Mouse (Mus musculus): Measurements from ENCODE around the gene Dnajb5. TPM values are rescaled to one million over a fixed set of nuclear protein-coding genes. Genes with fewer than 3 reads are reported as not detected.
A peak's percentile ranks its signal among the peaks of the same experiment; 100 is the strongest.

The Dnajb5 gene
- polyA plus RNA-seq, 1 experiment: 5.3 TPM

DNA sequence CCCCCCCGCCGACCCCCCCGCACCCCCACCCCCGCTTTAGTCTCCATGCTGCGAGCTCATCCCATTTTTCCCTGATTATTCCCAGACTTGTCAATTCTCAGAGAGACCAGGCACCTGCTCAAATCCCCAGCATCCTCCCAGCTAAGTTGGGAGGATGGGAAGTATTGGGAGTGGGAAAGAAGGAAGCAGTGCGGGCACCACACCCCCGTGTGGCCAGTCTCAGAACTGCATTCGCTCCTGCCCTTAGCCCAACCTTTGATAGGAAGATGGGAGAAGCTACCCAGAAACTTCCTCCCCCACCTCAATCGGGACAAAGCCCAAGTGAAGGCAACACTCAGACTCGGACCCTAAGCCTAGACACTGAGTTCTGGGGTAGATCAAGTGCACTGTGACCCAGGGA, 4.7 kb downstream of the Dnajb5 start:
- no peak overlapping the region for H3ac ChIP-seq (ENCODE audit: control insufficient read depth, insufficient read length, low read depth)
- H3K79me3 ChIP-seq (ENCODE audit: low read depth): no peaks in the 10 kb centered on the region
- no peaks in the 10 kb centered on the region for H3K27me3 ChIP-seq (ENCODE audit: control insufficient read depth, insufficient read depth, insufficient read length)
- H3K79me2 ChIP-seq (ENCODE audit: control insufficient read depth, insufficient read depth): no peaks in the 10 kb centered on the region
- no peak overlapping the region for H3K4me3 ChIP-seq (ENCODE audit: insufficient read depth, poor library complexity, severe bottlenecking)
- no peak for TF ChIP-seq CEBPB (IDR thresholded peaks at IDR 0.05; ENCODE audit: low read depth)
- no peak for TF ChIP-seq USF1 (IDR thresholded peaks at IDR 0.05; ENCODE audit: low read depth)
- peak; percentile 81 for TF ChIP-seq CTCF (IDR thresholded peaks at IDR 0.05; ENCODE audit: control insufficient read depth, insufficient read depth, insufficient read length)
- H3K36me3 ChIP-seq (ENCODE audit: control insufficient read depth, insufficient read depth): no peaks in the 10 kb centered on the region

- no peak overlapping the region for H3K4me3 ChIP-seq (ENCODE audit: insufficient read depth, poor library complexity, severe bottlenecking)
- no peaks in the 10 kb centered on the region for H3K27me3 ChIP-seq (ENCODE audit: control insufficient read depth, insufficient read depth, insufficient read length)
- no peaks in the 10 kb centered on the region for H3K79me3 ChIP-seq (ENCODE audit: low read depth)
- TF ChIP-seq FOSL1 (IDR thresholded peaks at IDR 0.05; ENCODE audit: insufficient read depth, low read length, poor library complexity, severe bottlenecking): no peak
- TF ChIP-seq CEBPB (IDR thresholded peaks at IDR 0.05; ENCODE audit: low read depth): no peak
- TF ChIP-seq CTCF (IDR thresholded peaks at IDR 0.05; ENCODE audit: control insufficient read depth, insufficient read depth, insufficient read length): no peak
- TF ChIP-seq MAX (IDR thresholded peaks at IDR 0.05): no peak
- TF ChIP-seq USF1 (IDR thresholded peaks at IDR 0.05; ENCODE audit: low read depth): no peak
- TF ChIP-seq MYOG (IDR thresholded peaks at IDR 0.05; ENCODE audit: control insufficient read depth, extremely low read depth, insufficient read length): no peak
- TF ChIP-seq MYOD1 (IDR thresholded peaks at IDR 0.05; ENCODE audit: control insufficient read depth, insufficient read length, low read depth): no peak
- no peak overlapping the region for H3ac ChIP-seq (ENCODE audit: control insufficient read depth, insufficient read length, low read depth)
- no peaks in the 10 kb centered on the region for H3K79me2 ChIP-seq (ENCODE audit: control insufficient read depth, insufficient read depth)
- H3K36me3 ChIP-seq (ENCODE audit: control insufficient read depth, insufficient read depth): no peaks in the 10 kb centered on the region
Observed at GRCm38 (mm10) chr4:42955200-42955599, 5.6 kb downstream of the Dnajb5 start.

GRCm38 (mm10) chr4:42956581-42956980, 7.0 kb downstream of the Dnajb5 start:
- no peak for TF ChIP-seq MAX (IDR thresholded peaks at IDR 0.05)
- no peak for TF ChIP-seq FOSL1 (IDR thresholded peaks at IDR 0.05; ENCODE audit: insufficient read depth, low read length, poor library complexity, severe bottlenecking)
- no peak for TF ChIP-seq CEBPB (IDR thresholded peaks at IDR 0.05; ENCODE audit: low read depth)
- TF ChIP-seq CTCF (IDR thresholded peaks at IDR 0.05; ENCODE audit: control insufficient read depth, insufficient read depth, insufficient read length): no peak
- TF ChIP-seq MYOD1 (IDR thresholded peaks at IDR 0.05; ENCODE audit: control insufficient read depth, insufficient read length, low read depth): no peak
- no peak for TF ChIP-seq USF1 (IDR thresholded peaks at IDR 0.05; ENCODE audit: low read depth)
- no peak for TF ChIP-seq MYOG (IDR thresholded peaks at IDR 0.05; ENCODE audit: control insufficient read depth, extremely low read depth, insufficient read length)
- Histone ChIP-seq H3K79me3 (ENCODE audit: low read depth) (no peaks in the 10 kb centered on the region), H3ac (ENCODE audit: control insufficient read depth, insufficient read length, low read depth) (no peak overlapping the region)

DNA sequence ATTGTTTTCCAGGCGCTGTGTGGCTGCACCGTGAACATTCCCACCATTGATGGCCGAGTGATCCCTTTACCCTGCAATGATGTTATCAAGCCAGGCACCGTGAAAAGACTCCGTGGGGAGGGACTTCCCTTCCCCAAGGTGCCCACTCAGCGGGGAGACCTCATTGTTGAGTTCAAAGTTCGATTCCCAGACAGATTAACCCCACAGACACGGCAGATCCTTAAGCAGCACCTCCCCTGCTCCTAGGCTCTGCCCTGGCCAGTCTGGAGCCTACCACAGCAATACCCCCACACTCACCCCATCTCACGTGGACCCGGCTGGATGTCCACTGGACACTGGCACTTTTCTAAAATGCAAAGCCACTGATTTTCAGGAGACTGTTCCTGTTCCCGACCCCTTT, 7.7 kb downstream of the Dnajb5 start:
- Histone ChIP-seq H3ac (ENCODE audit: control insufficient read depth, insufficient read length, low read depth) (no peak overlapping the region), H3K79me2 (ENCODE audit: control insufficient read depth, insufficient read depth) (no peaks in the 10 kb centered on the region), H3K79me3 (ENCODE audit: low read depth) (no peaks in the 10 kb centered on the region), H3K4me3 (ENCODE audit: insufficient read depth, poor library complexity, severe bottlenecking) (no peak overlapping the region), H3K27me3 (ENCODE audit: control insufficient read depth, insufficient read depth, insufficient read length) (no peaks in the 10 kb centered on the region), H3K36me3 (ENCODE audit: control insufficient read depth, insufficient read depth) (no peaks in the 10 kb centered on the region)
- TF ChIP-seq MYOG (IDR thresholded peaks at IDR 0.05; ENCODE audit: control insufficient read depth, extremely low read depth, insufficient read length) (no peak), CTCF (IDR thresholded peaks at IDR 0.05; ENCODE audit: control insufficient read depth, insufficient read depth, insufficient read length) (no peak), CEBPB (IDR thresholded peaks at IDR 0.05; ENCODE audit: low read depth) (no peak), USF1 (IDR thresholded peaks at IDR 0.05; ENCODE audit: low read depth) (no peak), FOSL1 (IDR thresholded peaks at IDR 0.05; ENCODE audit: insufficient read depth, low read length, poor library complexity, severe bottlenecking) (no peak), MAX (IDR thresholded peaks at IDR 0.05) (no peak), MYOD1 (IDR thresholded peaks at IDR 0.05; ENCODE audit: control insufficient read depth, insufficient read length, low read depth) (no peak)

More at GRCm38 (mm10) chr4:42956581-42956980, 7.0 kb downstream of the Dnajb5 start:
- Histone ChIP-seq H3K4me3 (ENCODE audit: insufficient read depth, poor library complexity, severe bottlenecking) (no peak overlapping the region), H3K27me3 (ENCODE audit: control insufficient read depth, insufficient read depth, insufficient read length) (no peaks in the 10 kb centered on the region), H3K36me3 (ENCODE audit: control insufficient read depth, insufficient read depth) (no peaks in the 10 kb centered on the region), H3K79me2 (ENCODE audit: control insufficient read depth, insufficient read depth) (no peaks in the 10 kb centered on the region)

GRCm38 (mm10) chr4:42957979-42958378, 8.4 kb downstream of the Dnajb5 start:
- Histone ChIP-seq H3K27me3 (ENCODE audit: control insufficient read depth, insufficient read depth, insufficient read length) (no peaks in the 10 kb centered on the region), H3ac (ENCODE audit: control insufficient read depth, insufficient read length, low read depth) (no peak overlapping the region), H3K4me3 (ENCODE audit: insufficient read depth, poor library complexity, severe bottlenecking) (no peak overlapping the region), H3K79me2 (ENCODE audit: control insufficient read depth, insufficient read depth) (no peaks in the 10 kb centered on the region), H3K36me3 (ENCODE audit: control insufficient read depth, insufficient read depth) (no peaks in the 10 kb centered on the region), H3K79me3 (ENCODE audit: low read depth) (no peaks in the 10 kb centered on the region)
- TF ChIP-seq CEBPB (IDR thresholded peaks at IDR 0.05; ENCODE audit: low read depth) (no peak), CTCF (IDR thresholded peaks at IDR 0.05; ENCODE audit: control insufficient read depth, insufficient read depth, insufficient read length) (no peak), FOSL1 (IDR thresholded peaks at IDR 0.05; ENCODE audit: insufficient read depth, low read length, poor library complexity, severe bottlenecking) (no peak), MAX (IDR thresholded peaks at IDR 0.05) (no peak), MYOD1 (IDR thresholded peaks at IDR 0.05; ENCODE audit: control insufficient read depth, insufficient read length, low read depth) (no peak)

GRCm38 (mm10) chr4:42958942-42959341, 9.3 kb downstream of the Dnajb5 start:
- Histone ChIP-seq H3K79me2 (ENCODE audit: control insufficient read depth, insufficient read depth) (no peaks in the 10 kb centered on the region), H3K36me3 (ENCODE audit: control insufficient read depth, insufficient read depth) (no peaks in the 10 kb centered on the region), H3K79me3 (ENCODE audit: low read depth) (no peaks in the 10 kb centered on the region), H3K27me3 (ENCODE audit: control insufficient read depth, insufficient read depth, insufficient read length) (no peaks in the 10 kb centered on the region), H3K4me3 (ENCODE audit: insufficient read depth, poor library complexity, severe bottlenecking) (no peak overlapping the region), H3ac (ENCODE audit: control insufficient read depth, insufficient read length, low read depth) (no peak overlapping the region)
- TF ChIP-seq MYOG (IDR thresholded peaks at IDR 0.05; ENCODE audit: control insufficient read depth, extremely low read depth, insufficient read length) (no peak), FOSL1 (IDR thresholded peaks at IDR 0.05; ENCODE audit: insufficient read depth, low read length, poor library complexity, severe bottlenecking) (no peak), CEBPB (IDR thresholded peaks at IDR 0.05; ENCODE audit: low read depth) (no peak), MYOD1 (IDR thresholded peaks at IDR 0.05; ENCODE audit: control insufficient read depth, insufficient read length, low read depth) (no peak), MAX (IDR thresholded peaks at IDR 0.05) (no peak), CTCF (IDR thresholded peaks at IDR 0.05; ENCODE audit: control insufficient read depth, insufficient read depth, insufficient read length) (no peak), USF1 (IDR thresholded peaks at IDR 0.05; ENCODE audit: low read depth) (no peak)
